Mouse (Mus musculus): ENCODE measurements around the gene Ift46. TPM values are rescaled to one million over a fixed set of nuclear protein-coding genes. Genes with fewer than 3 reads are reported as not detected.

The Ift46 gene
- total and polyA plus RNA-seq, 2 experiments from 2014 or later, result 10.0 to 49.5 TPM

DNA sequence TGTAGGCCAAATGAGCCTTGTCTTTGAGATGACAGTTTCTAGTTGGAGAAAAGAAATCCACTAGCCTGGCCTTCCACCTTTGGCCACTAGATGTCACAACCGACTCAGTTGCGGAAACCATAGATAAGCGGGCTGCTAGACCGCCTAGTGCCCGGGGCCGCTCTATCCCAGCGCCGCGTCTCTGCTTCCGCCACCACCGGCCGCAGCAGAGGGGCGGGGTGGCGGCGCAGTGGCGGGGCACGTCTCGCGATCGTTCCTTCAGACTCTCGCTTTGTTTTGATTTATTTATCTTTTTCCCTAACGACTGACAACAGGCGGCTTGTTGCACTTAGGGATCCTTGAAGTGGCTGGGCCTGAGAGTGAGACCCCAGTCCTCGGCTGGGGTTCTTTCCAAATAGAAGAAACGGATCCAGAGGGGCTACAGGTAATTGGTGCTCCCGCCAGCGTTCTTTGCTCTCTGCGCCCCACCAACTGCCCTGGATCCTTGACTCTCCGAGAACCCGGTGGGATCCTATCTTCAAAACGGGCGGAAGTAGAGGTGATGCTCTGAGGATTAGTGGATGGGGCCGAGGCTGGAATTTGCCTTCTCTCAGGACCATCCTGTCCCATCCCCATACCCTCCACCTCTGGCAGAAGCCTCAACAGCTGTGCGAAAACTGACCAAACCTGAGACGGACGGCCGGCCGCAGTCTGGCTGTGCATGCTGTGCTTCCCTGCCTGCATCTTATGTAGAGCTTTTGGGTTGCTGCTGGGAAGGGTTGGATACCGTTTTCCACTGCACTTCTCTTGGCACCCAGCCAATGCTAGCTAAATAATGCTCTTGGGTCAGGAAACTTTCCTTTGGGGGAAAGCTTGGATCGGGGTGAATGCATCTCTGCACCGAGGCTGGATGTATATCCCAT, 5.3 kb downstream of the Ift46 start:
- H3K27ac ChIP-seq (ENCODE audit: low read depth), result peak overlapping the region; percentile 87
- no peaks in the 10 kb centered on the region for H3K27me3 ChIP-seq (ENCODE audit: control insufficient read depth, insufficient read depth, low read length)
- H3K9me3 ChIP-seq (replicated peaks; ENCODE audit: control insufficient read depth, low read length), result no peaks in the 10 kb centered on the region
- ATAC-seq (ENCODE audit: insufficient read depth, low read depth) (peak; percentile 100), DNase-seq (ENCODE audit: low spot score) (peak; percentile 97)
- TF ChIP-seq EP300 (IDR thresholded peaks at IDR 0.05; ENCODE audit: low read depth) (peak; percentile 84), CTCF (IDR thresholded peaks at IDR 0.05; ENCODE audit: low read depth) (peak; percentile 91)
- peaks cover 7% of the 10 kb centered on the region for H3K4me1 ChIP-seq (ENCODE audit: control insufficient read depth, insufficient read depth)
- peaks cover 11% of the 10 kb centered on the region; the same call in 1 of the 2 replicates for H3K36me3 ChIP-seq (replicated peaks; ENCODE audit: control insufficient read depth, insufficient read depth, low read length)
- 1% methylated on average over 41 of the region's 41 CpGs for WGBS
- H3K4me2 ChIP-seq (ENCODE audit: low read depth, low read length), result peak overlapping the region; percentile 95
- peak overlapping the region; percentile 85 for H3K9ac ChIP-seq (replicated peaks; ENCODE audit: low read depth, low read length)
- H3K4me3 ChIP-seq (ENCODE audit: low read depth, low read length), result peak overlapping the region; percentile 85

DNA sequence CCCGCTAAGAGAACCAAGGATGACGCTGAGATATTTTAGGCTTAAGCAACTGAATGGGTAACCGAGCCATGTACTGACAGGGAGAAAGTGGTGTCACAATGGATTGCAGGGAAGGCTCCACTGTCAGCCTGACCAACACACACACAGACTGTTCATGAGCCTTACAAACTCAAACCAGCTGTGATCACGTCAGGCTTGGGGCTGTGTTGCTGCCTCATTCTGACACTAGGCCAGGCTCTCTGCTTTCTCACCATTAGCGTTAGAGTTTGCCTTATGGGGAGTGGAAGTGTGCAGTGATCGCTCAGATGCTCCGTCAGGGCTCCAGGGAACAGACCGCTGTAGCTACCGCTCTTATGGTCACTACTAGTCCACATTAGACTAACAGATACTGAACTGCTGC, 25.1 kb downstream of the Ift46 start:
- Histone ChIP-seq H3K4me1 (ENCODE audit: control insufficient read depth, insufficient read depth) (no peaks in the 10 kb centered on the region), H3K27me3 (ENCODE audit: control insufficient read depth, insufficient read depth, low read length) (no peaks in the 10 kb centered on the region; the same call in 1 of the 2 replicates), H3K9me3 (replicated peaks; ENCODE audit: control insufficient read depth, low read length) (no peaks in the 10 kb centered on the region), H3K27ac (ENCODE audit: low read depth) (no peak overlapping the region), H3K9ac (replicated peaks; ENCODE audit: low read depth, low read length) (no peak overlapping the region), H3K36me3 (replicated peaks; ENCODE audit: control insufficient read depth, insufficient read depth, low read length) (peaks cover 47% of the 10 kb centered on the region), H3K4me2 (ENCODE audit: low read depth, low read length) (no peak overlapping the region), H3K4me3 (ENCODE audit: low read depth, low read length) (no peak overlapping the region)
- no peak for TF ChIP-seq EP300 (IDR thresholded peaks at IDR 0.05; ENCODE audit: low read depth)
- no peak for TF ChIP-seq CTCF (IDR thresholded peaks at IDR 0.05; ENCODE audit: low read depth)
- DNase-seq (ENCODE audit: low spot score), result no peak
- no peak for ATAC-seq (ENCODE audit: insufficient read depth, low read depth)
- WGBS, result 72% methylated on average over 9 of the region's 9 CpGs

DNA sequence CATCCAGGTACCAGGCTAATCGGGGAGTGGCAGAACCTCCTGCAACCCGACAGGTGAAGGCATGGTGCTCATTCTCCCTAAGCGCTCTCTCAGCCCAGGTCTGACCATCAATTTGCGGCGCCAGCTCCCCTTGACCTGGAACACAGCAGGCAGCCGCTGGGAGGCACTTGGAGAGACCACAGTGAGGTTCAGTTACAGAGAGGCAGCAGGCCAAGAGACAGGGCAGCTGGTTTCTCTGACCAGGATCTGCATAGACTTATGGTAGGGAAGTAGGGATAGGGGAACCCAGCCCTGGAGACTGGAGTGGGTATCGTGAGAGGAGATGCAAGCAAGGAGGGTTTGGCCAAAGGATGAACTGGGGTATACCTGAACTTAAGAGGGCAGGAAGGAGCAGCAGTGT, 30.6 kb downstream of the Ift46 start:
- peak overlapping the region; percentile 97 for H3K4me2 ChIP-seq (ENCODE audit: low read depth, low read length)

DNA sequence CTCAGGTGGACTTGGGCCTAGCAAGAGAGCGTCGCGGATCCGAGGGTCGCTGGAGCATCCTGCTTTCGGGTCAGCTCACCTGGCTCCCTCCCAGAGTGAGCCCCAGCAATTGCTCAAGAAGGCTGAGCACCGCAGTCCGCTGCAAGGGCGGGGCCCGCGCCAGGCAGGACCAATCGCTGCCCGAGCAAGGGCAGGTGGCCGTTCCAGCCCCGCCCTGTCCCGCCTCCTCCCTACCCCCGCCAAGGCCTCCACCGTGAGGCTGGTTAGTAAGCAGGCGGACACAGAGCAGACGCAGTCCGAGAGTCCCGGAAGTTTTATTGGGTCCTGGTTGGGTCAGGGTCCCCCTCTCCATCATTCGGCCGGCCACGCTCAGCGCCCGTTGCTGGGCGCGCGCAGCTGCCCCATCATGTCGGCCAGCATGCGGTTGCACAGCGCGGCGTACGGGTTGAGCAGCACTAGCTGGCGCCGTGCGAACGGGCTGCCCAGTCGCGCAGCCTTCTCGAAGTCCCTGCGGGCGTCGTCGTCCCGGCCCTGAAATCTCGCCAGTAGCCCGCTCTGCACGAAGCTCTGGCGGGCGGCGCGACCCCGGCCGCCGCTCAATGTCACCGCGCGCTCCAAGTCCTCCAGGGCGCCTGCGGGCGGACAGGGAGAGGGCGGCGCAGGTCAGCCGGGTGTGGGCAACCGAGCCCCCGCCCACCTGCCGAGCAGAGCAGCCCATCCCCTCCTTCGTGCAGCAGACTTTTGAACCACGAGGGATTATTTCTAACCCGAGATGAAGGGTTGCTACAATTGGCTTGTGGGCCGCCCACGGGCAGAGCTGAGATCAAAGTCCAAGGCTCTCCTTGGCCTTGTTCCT, 31.6 kb downstream of the Ift46 start, which contains the start of gene Tmem25:
Tmem25 (minus strand) TSS at position 206 of the 856 bp plus-strand sequence.
- WGBS, result 1% methylated on average over 74 of the region's 75 CpGs
- H3K4me2 ChIP-seq (ENCODE audit: low read depth, low read length), result peak within 1 kb of the TSS; percentile 97
- ATAC-seq (ENCODE audit: insufficient read depth, low read depth) (peak; percentile 91), DNase-seq (ENCODE audit: low spot score) (peak; percentile 53)
- peak within 1 kb of the TSS; percentile 79 for H3K27ac ChIP-seq (ENCODE audit: low read depth)
- TF ChIP-seq CTCF (IDR thresholded peaks at IDR 0.05; ENCODE audit: low read depth), result no peak
- no peaks in the 10 kb centered on the region for H3K36me3 ChIP-seq (replicated peaks; ENCODE audit: control insufficient read depth, insufficient read depth, low read length)
- no peaks in the 10 kb centered on the region for H3K9me3 ChIP-seq (replicated peaks; ENCODE audit: control insufficient read depth, low read length)
- H3K9ac ChIP-seq (replicated peaks; ENCODE audit: low read depth, low read length), result peak within 1 kb of the TSS; percentile 62
- H3K4me1 ChIP-seq (ENCODE audit: control insufficient read depth, insufficient read depth), result peaks cover 13% of the 10 kb centered on the region; the same call in 1 of the 2 replicates
- no peaks in the 10 kb centered on the region; the same call in 1 of the 2 replicates for H3K27me3 ChIP-seq (ENCODE audit: control insufficient read depth, insufficient read depth, low read length)
- H3K4me3 ChIP-seq (ENCODE audit: low read depth, low read length), result peak within 1 kb of the TSS; percentile 66

More for the DNA sequence above, 30.6 kb downstream of the Ift46 start:
- Histone ChIP-seq H3K4me3 (ENCODE audit: low read depth, low read length) (no peak overlapping the region), H3K4me1 (ENCODE audit: control insufficient read depth, insufficient read depth) (peaks cover 13% of the 10 kb centered on the region; the same call in 1 of the 2 replicates), H3K27me3 (ENCODE audit: control insufficient read depth, insufficient read depth, low read length) (no peaks in the 10 kb centered on the region; the same call in 1 of the 2 replicates), H3K9me3 (replicated peaks; ENCODE audit: control insufficient read depth, low read length) (no peaks in the 10 kb centered on the region), H3K9ac (replicated peaks; ENCODE audit: low read depth, low read length) (no peak overlapping the region), H3K27ac (ENCODE audit: low read depth) (no peak overlapping the region), H3K36me3 (replicated peaks; ENCODE audit: control insufficient read depth, insufficient read depth, low read length) (no peaks in the 10 kb centered on the region)
- ATAC-seq (ENCODE audit: insufficient read depth, low read depth) (no peak), DNase-seq (ENCODE audit: low spot score) (no peak)
- TF ChIP-seq EP300 (IDR thresholded peaks at IDR 0.05; ENCODE audit: low read depth) (no peak), CTCF (IDR thresholded peaks at IDR 0.05; ENCODE audit: low read depth) (no peak)
- WGBS, result 39% methylated on average over 7 of the region's 7 CpGs

DNA sequence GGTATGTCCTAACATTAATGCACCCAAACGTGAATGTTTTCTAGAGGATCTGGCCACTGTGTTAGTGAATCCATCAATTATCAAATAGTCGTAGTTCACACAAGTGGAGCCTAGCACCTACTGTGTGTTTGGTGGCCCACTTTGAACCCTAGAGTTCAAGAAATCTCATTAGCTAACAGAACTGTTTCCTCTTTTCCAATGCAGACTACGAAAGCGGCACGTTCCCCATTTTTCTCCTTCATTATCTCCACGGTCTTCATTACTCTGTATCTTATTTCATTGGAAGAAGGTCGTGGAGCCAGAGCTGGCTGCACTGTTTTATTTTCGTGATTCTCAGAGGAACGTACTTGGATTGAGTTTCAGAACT, 32.2 kb downstream of the Ift46 start:
- Histone ChIP-seq H3K9ac (replicated peaks; ENCODE audit: low read depth, low read length) (no peak overlapping the region), H3K4me3 (ENCODE audit: low read depth, low read length) (peak overlapping the region; percentile 66), H3K36me3 (replicated peaks; ENCODE audit: control insufficient read depth, insufficient read depth, low read length) (peaks cover 3% of the 10 kb centered on the region; the same call in 1 of the 2 replicates), H3K9me3 (replicated peaks; ENCODE audit: control insufficient read depth, low read length) (no peaks in the 10 kb centered on the region), H3K4me1 (ENCODE audit: control insufficient read depth, insufficient read depth) (peaks cover 13% of the 10 kb centered on the region; the same call in 1 of the 2 replicates), H3K27ac (ENCODE audit: low read depth) (no peak overlapping the region), H3K4me2 (ENCODE audit: low read depth, low read length) (peak overlapping the region; percentile 97), H3K27me3 (ENCODE audit: control insufficient read depth, insufficient read depth, low read length) (no peaks in the 10 kb centered on the region; the same call in 1 of the 2 replicates)
- ATAC-seq (ENCODE audit: insufficient read depth, low read depth) (no peak), DNase-seq (ENCODE audit: low spot score) (no peak)
- 47% methylated on average over 9 of the region's 9 CpGs for WGBS
- TF ChIP-seq EP300 (IDR thresholded peaks at IDR 0.05; ENCODE audit: low read depth) (no peak), CTCF (IDR thresholded peaks at IDR 0.05; ENCODE audit: low read depth) (no peak)
